Mouse (Mus musculus) R1 (cell line): ENCODE measurements at regions not wholly inside any gene's neighbourhood (a gene's known extent, or its start where the extent isn't known, plus 50 kb on each side); places are given as distances from the start of the nearest gene placed in this dataset.
A peak's percentile ranks its signal among the peaks of the same experiment; 100 is the strongest.

Experiments
- DNase-seq: peaks from one replicate; pipeline ENCODE4 v3.0.0-alpha.2; 2018; ENCODE audit warnings: low read depth, low spot score

DNA sequence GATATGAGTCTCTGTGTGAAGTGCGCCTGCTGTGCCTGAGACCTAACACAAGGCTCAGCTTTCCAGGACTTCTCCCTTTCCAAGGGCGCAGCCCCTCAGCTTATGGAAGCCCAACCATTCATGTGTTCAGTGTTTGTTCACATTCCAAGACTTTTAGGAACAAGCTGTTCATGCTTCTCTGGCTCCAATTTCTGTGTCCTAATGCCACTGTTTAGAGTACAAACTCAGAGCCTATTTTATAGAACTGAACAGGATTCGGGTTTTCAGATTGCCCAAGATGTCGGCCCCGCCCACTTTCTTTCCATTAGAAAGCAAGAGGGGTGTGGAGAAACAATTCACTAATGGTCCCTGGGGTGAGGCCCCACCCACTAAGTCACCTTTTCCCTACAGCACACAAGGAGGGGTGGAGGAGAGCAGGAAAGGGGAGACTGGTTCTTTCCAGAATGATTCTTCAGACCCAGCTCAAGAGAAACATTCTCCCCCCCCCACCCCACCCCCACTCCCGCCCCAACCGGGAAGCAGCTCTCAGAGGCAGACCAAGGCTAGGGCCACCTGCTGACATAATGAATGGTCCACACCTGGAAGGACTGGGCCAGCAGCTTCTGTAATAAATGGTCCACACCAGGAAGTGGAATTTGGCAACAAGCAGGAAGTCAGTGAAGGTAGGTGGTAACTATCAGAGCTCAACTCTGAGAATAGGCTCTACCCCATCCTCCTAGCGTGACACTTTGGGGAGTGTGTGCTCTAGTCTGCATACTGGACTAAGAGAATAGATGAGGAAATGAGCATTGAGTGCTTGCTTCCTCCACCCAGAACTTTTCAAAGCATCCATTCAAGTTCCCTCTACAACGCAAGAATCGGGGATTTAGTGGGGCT lies 120.2 kb upstream of the Zfp648 start:
- DNase-seq, result peak; percentile 100

DNA sequence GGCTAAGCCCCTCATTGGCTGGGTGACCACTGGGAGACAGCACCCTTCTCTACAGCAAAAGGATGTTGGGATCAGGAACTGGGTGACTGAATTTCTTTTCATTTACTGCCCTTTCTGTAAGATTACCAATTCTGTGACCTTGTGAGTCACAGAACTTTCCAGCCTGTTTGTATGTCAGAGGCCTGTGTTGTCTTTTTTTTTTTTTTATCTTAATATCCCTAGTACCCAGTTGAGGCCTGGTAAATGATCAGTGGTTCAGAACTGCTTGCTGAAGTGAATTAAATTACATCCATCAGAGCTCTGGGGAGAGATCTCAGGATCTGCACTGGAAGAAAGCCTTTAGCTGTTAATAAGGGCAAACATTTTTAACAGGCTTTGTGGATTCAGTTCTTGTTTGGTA lies 114.8 kb upstream of the Zfp648 start:
- DNase-seq, result no peak

DNA sequence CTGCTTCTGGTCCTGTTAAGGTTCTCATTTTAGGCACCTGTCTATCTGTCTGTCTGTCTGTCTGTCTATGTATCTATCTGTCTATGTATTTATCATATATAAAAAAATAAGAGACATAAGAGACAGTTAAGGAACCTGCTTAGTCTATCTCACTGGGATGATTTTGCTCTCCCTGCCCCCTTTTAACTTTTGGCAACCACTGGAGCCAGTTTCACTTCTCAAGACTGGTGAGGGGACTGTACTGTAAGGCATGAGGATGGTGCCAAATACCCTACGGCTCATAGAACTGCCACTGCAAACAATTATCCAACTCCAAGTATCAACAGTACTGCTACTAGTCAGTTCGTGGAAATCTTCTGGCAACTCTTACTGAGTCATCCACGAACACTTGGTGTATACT lies 111.2 kb upstream of the Zfp648 start:
- DNase-seq, result no peak

DNA sequence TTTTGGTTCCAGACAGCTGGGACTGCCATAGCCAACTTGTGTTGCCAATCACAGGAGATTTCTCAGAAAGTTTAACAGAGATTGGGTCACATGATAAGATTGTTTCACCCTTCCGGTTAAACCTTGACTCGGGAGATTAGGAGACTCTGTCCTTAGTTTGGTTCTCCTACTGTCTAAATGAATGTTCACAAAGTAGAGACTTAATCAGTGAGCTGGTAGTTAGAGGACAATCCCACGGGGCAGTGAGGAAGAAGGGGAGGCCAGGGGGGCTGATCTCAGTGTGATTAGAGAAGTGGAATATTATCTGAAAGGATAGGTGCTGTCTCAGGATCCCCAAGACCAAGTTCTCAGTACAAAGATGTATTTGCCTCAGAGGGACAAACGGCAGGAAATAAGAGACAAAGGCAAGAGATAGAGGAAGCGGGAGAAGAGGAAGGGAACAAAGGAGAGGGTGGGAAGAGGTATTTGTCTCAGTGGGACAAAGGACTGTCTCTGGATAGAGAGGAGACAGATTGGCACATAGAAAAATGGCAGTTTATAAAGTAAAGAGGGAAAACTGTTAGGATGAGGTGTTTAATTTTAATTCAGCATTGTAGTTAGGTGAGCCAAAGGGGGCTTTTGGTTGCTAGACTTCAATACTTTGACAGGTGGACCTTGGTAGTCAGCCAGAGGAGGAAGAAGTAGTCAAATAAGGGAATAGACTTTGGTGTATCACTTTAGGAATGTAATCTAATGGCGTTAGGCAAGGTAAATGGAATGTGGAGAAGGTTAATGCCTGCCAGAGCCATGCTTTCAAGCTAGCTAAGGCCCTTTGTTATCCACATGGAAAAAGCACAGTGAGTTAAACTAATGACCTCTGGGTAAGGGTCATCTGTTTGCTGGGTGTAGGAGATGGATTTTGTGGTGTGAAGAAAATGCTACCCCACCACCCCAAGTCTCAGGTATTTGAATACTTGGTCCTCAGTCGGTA lies 110.2 kb upstream of the Zfp648 start:
- peak; percentile 82 for DNase-seq

DNA sequence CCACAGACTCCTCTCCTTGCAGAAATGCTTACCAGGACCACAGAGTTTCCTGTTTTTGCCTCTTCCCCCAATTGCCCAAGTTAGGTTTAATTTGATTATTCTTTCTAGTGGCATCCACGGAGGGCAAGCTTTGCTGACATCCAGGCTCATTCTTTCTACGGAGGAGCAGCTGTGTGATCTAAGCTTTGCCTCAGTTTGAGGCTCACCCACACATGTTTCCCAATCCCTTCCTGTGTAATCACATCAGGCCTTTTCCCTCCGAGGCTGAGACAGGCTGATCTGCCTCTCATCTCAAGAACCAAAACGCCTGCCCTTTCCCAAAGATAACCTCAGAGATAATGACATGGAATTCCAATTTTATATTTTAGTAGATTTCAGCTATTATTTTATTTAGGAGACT lies 107.4 kb upstream of the Zfp648 start:
- DNase-seq, result no peak

DNA sequence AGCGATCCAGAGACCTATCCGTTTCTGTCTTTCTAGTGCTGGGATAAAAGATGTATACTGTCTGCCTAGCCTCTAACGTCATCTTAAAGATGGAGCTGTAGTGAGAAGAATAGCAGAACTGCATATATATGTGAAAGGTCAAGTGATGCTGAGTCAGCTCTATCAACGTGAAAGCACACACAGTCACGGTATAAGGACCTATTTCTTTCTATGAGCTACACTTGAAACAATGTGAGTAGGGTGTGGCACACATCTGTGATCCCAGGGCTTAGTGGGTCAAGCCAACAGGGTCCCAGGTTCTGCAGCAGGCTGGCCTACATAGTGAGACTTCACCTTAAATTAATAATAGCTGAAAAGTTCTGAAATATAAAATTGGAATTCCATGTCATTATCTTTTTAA lies 106.6 kb upstream of the Zfp648 start:
- no peak for DNase-seq

DNA sequence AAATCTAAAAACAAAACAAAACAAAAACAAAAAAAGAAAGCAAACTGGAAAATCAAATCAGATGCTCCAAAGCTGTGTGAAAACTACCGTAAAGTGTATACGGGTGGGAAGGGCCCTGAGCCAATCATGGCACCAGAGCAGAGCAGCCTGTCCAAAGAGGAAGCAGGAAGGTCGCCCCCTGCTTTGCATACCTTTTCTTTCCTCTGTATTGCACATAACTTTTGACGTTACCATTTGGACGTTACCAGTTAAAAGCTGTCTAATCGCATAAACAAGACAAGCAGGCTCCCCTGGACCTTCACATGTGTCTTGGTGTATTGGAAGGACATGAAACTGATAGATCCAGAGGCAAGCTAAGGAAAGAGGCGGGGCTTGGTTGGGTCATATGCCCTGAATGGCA lies 104.9 kb upstream of the Zfp648 start:
- peak; percentile 79 for DNase-seq

DNA sequence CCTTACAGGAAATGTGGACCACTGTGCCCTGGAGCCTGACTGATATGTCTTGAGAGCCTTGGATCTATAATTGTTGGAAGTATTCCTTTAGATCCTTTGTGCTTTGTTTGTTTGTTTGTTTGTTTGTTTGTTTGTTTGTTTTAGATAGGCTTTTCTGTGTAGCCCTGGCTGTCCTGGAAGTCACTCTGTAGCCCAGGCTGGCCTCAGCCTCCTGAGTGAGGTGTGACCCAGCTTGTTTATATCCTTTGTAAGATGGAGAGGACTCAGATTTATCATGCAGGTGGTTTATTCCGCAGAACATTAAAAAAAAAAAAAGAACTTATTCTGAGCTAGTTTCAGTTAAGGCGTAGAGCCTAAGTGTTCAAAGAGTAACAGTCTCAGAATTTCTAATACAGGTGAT lies 104.1 kb upstream of the Zfp648 start:
- no peak for DNase-seq

DNA sequence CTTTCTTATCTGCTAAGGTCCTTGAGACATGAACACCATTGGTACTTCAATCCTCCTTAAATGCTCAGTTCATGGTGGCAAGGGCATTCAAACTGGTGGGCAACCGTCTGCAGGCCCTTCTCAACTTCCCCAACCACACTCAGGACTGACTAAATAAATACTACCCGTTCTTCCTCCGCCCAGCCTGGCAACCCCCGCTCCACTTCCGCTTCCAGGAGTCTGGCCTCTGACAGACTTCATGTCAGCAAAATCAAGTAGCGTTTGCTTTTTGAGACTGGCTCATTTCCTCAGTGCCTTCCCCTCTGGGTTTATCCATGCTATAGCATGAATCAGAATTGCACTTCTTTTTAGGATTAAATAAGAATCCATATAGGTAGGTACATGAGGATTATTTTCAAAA lies 103.3 kb upstream of the Zfp648 start:
- no peak for DNase-seq

DNA sequence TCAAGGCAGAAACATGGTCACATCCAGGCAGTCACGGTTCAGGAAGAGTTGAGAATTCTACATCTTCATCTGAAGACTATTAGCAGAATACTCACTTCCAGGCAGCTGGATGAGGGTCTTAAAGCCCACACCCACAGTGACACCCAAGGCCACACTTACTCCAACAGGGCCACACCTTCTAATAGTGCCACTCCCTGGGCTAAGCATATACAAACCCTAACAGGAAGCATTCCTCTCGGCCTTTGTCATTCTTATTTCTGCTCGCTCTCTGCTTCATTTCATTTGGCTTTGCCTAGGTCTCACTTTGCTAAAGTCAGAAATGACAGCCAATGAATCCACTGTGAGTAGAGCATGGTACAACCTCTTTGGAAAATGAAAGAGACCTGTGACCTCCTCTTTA lies 100.4 kb upstream of the Zfp648 start:
- DNase-seq, result peak; percentile 88

DNA sequence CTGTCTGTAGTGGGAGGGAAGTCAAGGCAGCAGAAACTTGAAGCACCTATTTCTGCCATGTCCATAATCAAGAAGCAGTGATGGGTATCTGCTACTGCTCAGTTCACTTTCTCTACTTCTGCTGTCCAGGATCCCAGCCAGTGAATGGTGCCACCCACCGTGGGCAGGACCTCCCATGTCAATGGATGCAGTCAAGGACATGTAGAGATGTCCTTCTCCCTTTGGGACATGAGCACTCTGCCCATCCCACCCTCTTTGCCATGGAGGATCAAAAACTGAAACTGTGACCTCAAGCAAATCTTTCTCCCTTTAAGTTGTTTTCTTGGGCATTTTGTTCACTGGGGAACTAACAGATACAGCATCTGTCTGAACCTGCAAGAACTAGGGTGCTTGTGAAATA lies 99.6 kb upstream of the Zfp648 start:
- no peak for DNase-seq

DNA sequence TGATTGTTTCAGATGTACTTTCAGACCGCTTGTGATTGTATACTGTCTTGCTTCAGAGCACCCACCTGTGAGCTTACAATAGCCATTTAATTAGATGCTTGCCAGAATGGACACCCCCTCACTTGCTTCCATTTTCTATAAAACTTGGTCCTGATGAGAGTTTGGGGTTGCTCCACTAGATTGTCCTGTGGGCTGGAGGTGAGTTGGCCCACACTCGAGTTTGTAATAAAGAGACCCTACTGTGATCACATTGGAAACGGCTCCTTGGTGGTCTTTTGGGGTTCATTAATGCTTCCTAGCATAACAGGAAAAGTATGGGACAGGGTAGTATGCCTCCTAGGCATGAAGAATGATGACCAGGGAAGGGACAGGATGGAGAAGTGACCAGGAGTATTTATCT lies 98.8 kb upstream of the Zfp648 start:
- no peak for DNase-seq

DNA sequence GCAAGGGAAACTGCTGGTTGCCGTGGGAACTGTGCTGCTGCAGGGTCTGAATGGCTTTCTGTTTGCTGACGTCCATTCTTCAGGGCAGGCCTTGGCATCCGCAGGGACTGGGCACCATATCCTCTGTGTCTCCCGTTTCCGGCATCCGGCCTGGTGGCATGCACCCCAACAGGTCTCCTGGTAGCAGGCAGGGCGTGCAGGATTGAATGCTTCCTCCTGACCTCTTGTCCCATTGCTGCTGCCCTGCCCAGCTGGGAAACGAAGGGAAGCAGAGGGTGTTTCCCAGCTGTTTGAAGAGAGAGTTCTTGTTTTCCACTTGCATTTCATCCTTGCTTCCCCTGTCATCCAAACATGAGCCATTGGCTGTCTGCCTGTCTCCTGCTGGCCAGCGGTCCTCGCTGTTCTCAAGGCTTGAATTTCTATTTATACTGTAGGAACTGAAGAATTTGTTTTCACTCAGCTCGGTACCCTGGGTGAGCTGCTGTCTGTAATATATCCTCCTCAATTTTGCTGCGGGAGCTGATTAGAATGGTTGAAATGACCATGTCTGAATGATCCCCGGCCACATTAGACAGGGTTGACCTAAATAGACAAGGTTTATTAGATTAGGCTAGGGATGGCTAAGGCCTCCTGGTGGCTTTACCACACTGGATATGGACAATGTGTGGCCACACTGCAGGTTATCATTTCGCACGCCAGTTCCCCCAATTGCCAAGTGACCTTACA lies 98.0 kb upstream of the Zfp648 start:
- no peak for DNase-seq

DNA sequence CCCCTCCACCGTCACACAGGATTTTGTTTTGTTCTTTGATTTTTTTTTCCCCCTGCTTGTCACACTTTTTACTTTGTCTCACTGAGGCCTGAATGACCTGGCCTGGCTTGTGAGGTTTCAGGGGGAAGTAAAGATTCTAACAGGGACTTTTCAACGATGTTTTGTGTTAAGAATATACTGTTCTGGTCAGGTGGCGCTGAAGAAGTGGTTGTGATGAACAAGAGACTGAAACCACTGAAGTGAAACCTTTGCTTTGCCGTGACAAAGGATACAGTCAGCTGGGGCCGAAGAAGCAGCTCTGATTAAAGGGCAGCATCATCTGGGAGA lies 97.4 kb upstream of the Zfp648 start:
- DNase-seq, result no peak

DNA sequence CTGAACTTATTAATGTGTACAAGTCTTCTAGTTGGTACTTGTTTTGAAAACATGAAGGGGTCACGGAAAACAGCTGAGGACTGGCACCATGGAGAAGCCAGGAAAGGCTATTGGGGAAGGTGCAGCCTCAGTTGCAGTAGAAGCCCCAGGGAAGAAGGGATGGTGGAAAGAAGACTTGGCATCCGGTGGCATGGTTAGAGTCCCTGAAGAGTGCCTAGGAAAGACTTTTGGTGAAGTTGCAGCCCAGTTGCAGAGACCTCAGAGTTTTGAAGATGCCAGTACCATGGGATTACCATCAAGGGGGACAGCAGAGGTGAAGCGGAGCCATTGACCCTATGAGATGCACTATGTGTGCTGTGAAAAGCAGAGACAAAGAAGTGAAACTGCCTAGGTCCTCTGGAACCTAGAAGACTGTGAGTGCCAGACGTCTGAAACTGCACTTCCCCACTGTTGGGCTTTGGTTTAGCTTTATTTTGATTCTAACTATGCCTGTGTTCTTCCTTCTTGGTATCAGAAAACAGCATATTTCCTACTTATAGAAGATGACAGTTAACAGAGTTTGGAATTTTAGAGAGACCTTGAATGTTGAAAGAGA lies 96.9 kb upstream of the Zfp648 start:
- DNase-seq, result no peak

DNA sequence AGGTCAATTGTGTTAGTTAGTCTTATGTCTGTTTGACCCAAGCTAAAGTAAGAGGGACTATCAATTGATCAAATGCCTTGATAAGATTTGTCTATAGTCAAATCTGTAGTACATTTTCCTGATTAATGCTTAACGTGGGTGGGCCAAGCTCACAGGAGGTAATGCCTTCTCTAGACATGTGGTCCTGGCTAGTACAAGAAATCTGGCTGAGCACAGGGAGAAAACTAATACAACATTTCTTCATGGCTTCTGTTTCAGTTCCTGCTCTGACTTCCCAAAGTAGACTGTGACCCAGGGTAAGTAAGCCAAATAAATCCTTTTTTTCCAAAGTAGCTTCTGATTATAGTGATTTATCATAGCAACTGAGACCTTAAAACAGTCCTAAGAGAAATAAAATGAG lies 96.2 kb upstream of the Zfp648 start:
- DNase-seq, result no peak

DNA sequence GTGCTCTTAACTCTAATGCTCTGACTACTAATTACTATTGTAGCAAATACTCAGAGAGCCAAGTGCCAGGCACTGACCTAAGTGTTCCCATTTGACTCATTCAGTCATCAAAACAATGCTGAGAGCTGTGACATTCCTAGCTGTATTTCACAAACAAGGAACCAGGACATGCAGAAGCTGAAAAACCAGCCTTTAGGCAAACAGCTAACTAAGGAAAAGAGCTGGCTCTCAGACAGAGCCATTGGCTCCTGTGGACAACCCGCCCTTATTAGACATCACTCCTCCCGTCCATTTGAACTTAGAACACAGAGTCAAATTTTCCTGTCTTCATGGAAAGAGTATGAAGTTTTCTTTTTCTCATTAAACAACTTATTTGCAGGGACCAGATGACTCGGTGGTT lies 88.5 kb upstream of the Zfp648 start:
- DNase-seq, result no peak

DNA sequence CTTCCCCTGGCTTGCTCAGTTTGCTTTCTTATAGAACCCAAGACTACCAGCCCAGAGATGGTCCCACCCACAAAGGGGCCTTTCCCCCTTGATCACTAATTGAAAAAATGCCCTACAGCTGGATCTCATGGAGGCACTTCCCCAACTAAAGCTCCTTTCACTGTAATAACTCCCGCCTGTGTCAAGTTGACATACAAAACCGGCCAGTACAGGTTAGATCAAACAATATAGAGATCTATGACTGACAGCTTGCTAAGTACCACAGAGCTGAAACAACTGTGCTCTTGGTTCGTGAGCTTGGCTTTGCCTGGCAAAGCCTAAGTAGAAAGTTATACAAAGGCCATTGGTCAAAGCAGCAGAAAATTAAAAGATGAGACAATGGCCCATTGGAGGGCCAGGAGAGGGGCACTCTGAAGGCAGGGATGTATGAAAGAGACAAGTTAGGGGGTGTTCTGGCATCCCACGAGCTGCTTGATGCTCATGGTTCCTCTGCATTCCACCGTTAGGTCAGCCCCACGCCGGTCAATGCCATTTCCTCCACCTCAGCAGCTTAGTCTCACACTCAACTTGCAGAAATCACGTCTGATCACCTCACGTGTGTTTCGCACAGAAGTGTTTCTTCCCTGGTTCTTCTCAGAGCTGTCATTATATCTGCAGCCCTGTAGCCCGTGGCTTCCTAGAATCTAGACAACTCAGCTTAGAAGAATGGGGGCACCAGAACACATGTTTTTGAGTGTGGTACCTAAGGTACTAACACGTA lies 87.5 kb upstream of the Zfp648 start:
- no peak for DNase-seq

DNA sequence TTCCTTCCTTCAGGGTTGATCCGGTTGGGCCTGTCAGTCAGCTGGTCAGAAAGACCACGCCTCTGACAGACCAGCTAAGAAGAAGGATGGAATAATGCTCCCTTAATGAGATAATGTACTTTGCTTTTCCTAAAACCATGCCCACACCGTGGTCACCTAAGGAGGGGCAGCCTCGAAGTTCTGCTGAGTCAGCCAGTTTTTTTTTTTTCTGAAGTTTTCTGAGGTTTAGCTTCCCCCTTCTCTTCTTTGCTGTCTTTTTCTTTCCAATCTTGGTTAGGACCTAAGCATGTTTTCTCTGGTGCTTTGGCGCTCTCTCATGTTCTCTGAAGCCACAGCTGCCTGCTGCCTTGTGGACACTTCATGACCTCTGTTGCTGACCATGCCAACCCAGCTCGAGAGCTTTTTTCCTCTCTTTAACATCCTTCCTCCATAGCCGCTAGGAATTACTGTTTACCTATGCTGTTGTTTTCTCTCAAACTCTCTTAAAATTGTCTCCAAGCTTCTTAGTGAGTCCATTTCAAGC lies 84.7 kb upstream of the Zfp648 start:
- DNase-seq, result no peak

DNA sequence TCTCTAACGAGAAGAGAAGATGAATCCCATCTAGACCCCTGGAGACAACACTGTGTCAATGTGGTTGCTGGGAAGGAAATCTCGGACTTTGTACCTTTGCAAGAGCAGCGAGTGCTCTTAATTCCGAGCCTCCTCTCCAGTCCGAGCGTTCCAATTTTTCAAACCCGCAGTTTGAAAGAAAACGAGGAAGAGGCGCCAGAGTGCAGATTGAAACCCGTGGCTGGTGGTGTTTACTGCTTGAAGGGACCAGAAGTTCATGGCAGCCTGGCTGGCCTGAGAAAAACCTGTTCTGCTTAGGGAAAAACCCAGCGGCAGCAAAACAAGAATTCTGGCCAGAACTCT lies 83.7 kb upstream of the Zfp648 start:
- DNase-seq, result peak; percentile 52
